Mouse (Mus musculus): ENCODE measurements around the gene Gm20388. TPM values are rescaled to one million over a fixed set of nuclear protein-coding genes. Genes with fewer than 3 reads are reported as not detected.

Gene Gm20388
- total and polyA plus RNA-seq, 3 experiments, result 0.02 to 0.05 TPM; not detected in 1

- H3K36me3 ChIP-seq (replicated peaks), result peaks cover 99% of the 10 kb centered on the region
- no peak for DNase-seq (ENCODE audit: low spot score)
- H3K9me3 ChIP-seq (replicated peaks), result no peaks in the 10 kb centered on the region
- H3K4me1 ChIP-seq (ENCODE audit: insufficient read depth, low read depth, low read length), result peaks cover 60% of the 10 kb centered on the region
- TF ChIP-seq CTCF (IDR thresholded peaks at IDR 0.05; ENCODE audit: low read depth, low read length), result no peak
- no peak for TF ChIP-seq GATA2 (IDR thresholded peaks at IDR 0.05; ENCODE audit: borderline replicate concordance, low read depth, low read length)
- TF ChIP-seq TAL1 (conservative IDR thresholded peaks at IDR 0.05; ENCODE audit: low read depth, low read length), result no peak
- TF ChIP-seq GATA1 (IDR thresholded peaks at IDR 0.05; ENCODE audit: borderline replicate concordance, low read length), result no peak
- TF ChIP-seq POLR2AphosphoS5 (IDR thresholded peaks at IDR 0.05; ENCODE audit: insufficient replicate concordance, low read depth, low read length), result no peak
- no peaks in the 10 kb centered on the region for H3K27me3 ChIP-seq (ENCODE audit: insufficient read depth, low read length)
- no peak overlapping the region for H3K4me3 ChIP-seq (ENCODE audit: low read depth, low read length)
- no peak for ATAC-seq (ENCODE audit: extremely low read depth, insufficient number of reproducible peaks, low FRiP score, poor library complexity, severe bottlenecking)
Observed at GRCm38 (mm10) chr8:122383039-122383438, 2472.4 kb downstream of the Gm20388 start.

GRCm38 (mm10) chr8:122389357-122389756 lies 2478.7 kb downstream of the Gm20388 start:
- Histone ChIP-seq H3K9me3 (replicated peaks) (no peaks in the 10 kb centered on the region), H3K4me3 (ENCODE audit: low read depth, low read length) (no peak overlapping the region), H3K4me1 (ENCODE audit: insufficient read depth, low read depth, low read length) (peaks cover 24% of the 10 kb centered on the region), H3K36me3 (replicated peaks) (peaks cover 96% of the 10 kb centered on the region), H3K27me3 (ENCODE audit: insufficient read depth, low read length) (no peaks in the 10 kb centered on the region)
- TF ChIP-seq CTCF (IDR thresholded peaks at IDR 0.05; ENCODE audit: low read depth, low read length), result no peak
- no peak for TF ChIP-seq GATA1 (IDR thresholded peaks at IDR 0.05; ENCODE audit: borderline replicate concordance, low read length)
- TF ChIP-seq POLR2AphosphoS5 (IDR thresholded peaks at IDR 0.05; ENCODE audit: insufficient replicate concordance, low read depth, low read length), result no peak
- TF ChIP-seq TAL1 (conservative IDR thresholded peaks at IDR 0.05; ENCODE audit: low read depth, low read length), result no peak
- ATAC-seq (ENCODE audit: extremely low read depth, insufficient number of reproducible peaks, low FRiP score, poor library complexity, severe bottlenecking) (no peak), DNase-seq (ENCODE audit: low spot score) (no peak)

GRCm38 (mm10) chr8:122390758-122391157 lies 2480.1 kb downstream of the Gm20388 start:
- Histone ChIP-seq H3K27me3 (ENCODE audit: insufficient read depth, low read length) (no peaks in the 10 kb centered on the region), H3K9me3 (replicated peaks) (no peaks in the 10 kb centered on the region), H3K4me1 (ENCODE audit: insufficient read depth, low read depth, low read length) (peaks cover 14% of the 10 kb centered on the region), H3K4me3 (ENCODE audit: low read depth, low read length) (no peak overlapping the region), H3K36me3 (replicated peaks) (peaks cover 96% of the 10 kb centered on the region)
- DNase-seq (ENCODE audit: low spot score) (no peak), ATAC-seq (ENCODE audit: extremely low read depth, insufficient number of reproducible peaks, low FRiP score, poor library complexity, severe bottlenecking) (no peak)
- TF ChIP-seq POLR2AphosphoS5 (IDR thresholded peaks at IDR 0.05; ENCODE audit: insufficient replicate concordance, low read depth, low read length) (no peak), CTCF (IDR thresholded peaks at IDR 0.05; ENCODE audit: low read depth, low read length) (no peak), TAL1 (conservative IDR thresholded peaks at IDR 0.05; ENCODE audit: low read depth, low read length) (no peak)

GRCm38 (mm10) chr8:122393717-122394116 lies 2483.1 kb downstream of the Gm20388 start:
- peaks cover 92% of the 10 kb centered on the region for H3K36me3 ChIP-seq (replicated peaks)
- H3K4me3 ChIP-seq (ENCODE audit: low read depth, low read length), result no peak overlapping the region
- H3K4me1 ChIP-seq (ENCODE audit: insufficient read depth, low read depth, low read length), result peaks cover 8% of the 10 kb centered on the region
- no peak for ATAC-seq (ENCODE audit: extremely low read depth, insufficient number of reproducible peaks, low FRiP score, poor library complexity, severe bottlenecking)
- H3K9me3 ChIP-seq (replicated peaks), result no peaks in the 10 kb centered on the region
- H3K27me3 ChIP-seq (ENCODE audit: insufficient read depth, low read length), result no peaks in the 10 kb centered on the region
- no peak for TF ChIP-seq TAL1 (conservative IDR thresholded peaks at IDR 0.05; ENCODE audit: low read depth, low read length)
- no peak for TF ChIP-seq GATA2 (IDR thresholded peaks at IDR 0.05; ENCODE audit: borderline replicate concordance, low read depth, low read length)
- no peak for TF ChIP-seq CTCF (IDR thresholded peaks at IDR 0.05; ENCODE audit: low read depth, low read length)
- TF ChIP-seq POLR2AphosphoS5 (IDR thresholded peaks at IDR 0.05; ENCODE audit: insufficient replicate concordance, low read depth, low read length), result no peak
- TF ChIP-seq GATA1 (IDR thresholded peaks at IDR 0.05; ENCODE audit: borderline replicate concordance, low read length), result no peak
- DNase-seq (ENCODE audit: low spot score), result no peak

- Histone ChIP-seq H3K4me1 (ENCODE audit: insufficient read depth, low read depth, low read length) (peaks cover 4% of the 10 kb centered on the region), H3K36me3 (replicated peaks) (peaks cover 94% of the 10 kb centered on the region), H3K27me3 (ENCODE audit: insufficient read depth, low read length) (no peaks in the 10 kb centered on the region), H3K9me3 (replicated peaks) (no peaks in the 10 kb centered on the region), H3K4me3 (ENCODE audit: low read depth, low read length) (no peak overlapping the region)
- DNase-seq (ENCODE audit: low spot score) (no peak), ATAC-seq (ENCODE audit: extremely low read depth, insufficient number of reproducible peaks, low FRiP score, poor library complexity, severe bottlenecking) (no peak)
- no peak for TF ChIP-seq POLR2AphosphoS5 (IDR thresholded peaks at IDR 0.05; ENCODE audit: insufficient replicate concordance, low read depth, low read length)
- TF ChIP-seq CTCF (IDR thresholded peaks at IDR 0.05; ENCODE audit: low read depth, low read length), result no peak
- TF ChIP-seq GATA1 (IDR thresholded peaks at IDR 0.05; ENCODE audit: borderline replicate concordance, low read length), result no peak
- TF ChIP-seq TAL1 (conservative IDR thresholded peaks at IDR 0.05; ENCODE audit: low read depth, low read length), result no peak
- no peak for TF ChIP-seq GATA2 (IDR thresholded peaks at IDR 0.05; ENCODE audit: borderline replicate concordance, low read depth, low read length)
Observed at GRCm38 (mm10) chr8:122395291-122395690, 2484.7 kb downstream of the Gm20388 start.

GRCm38 (mm10) chr8:122398186-122398585 lies 2487.5 kb downstream of the Gm20388 start:
- no peak for ATAC-seq (ENCODE audit: extremely low read depth, insufficient number of reproducible peaks, low FRiP score, poor library complexity, severe bottlenecking)
- TF ChIP-seq TAL1 (conservative IDR thresholded peaks at IDR 0.05; ENCODE audit: low read depth, low read length), result no peak
- TF ChIP-seq GATA2 (IDR thresholded peaks at IDR 0.05; ENCODE audit: borderline replicate concordance, low read depth, low read length), result no peak
- no peak for TF ChIP-seq GATA1 (IDR thresholded peaks at IDR 0.05; ENCODE audit: borderline replicate concordance, low read length)
- no peak for TF ChIP-seq POLR2AphosphoS5 (IDR thresholded peaks at IDR 0.05; ENCODE audit: insufficient replicate concordance, low read depth, low read length)
- no peak for TF ChIP-seq CTCF (IDR thresholded peaks at IDR 0.05; ENCODE audit: low read depth, low read length)

More at GRCm38 (mm10) chr8:122398186-122398585, 2487.5 kb downstream of the Gm20388 start:
- Histone ChIP-seq H3K36me3 (replicated peaks) (peaks cover 96% of the 10 kb centered on the region), H3K27me3 (ENCODE audit: insufficient read depth, low read length) (no peaks in the 10 kb centered on the region), H3K9me3 (replicated peaks) (no peaks in the 10 kb centered on the region), H3K4me3 (ENCODE audit: low read depth, low read length) (no peak overlapping the region), H3K4me1 (ENCODE audit: insufficient read depth, low read depth, low read length) (peaks cover 2% of the 10 kb centered on the region)
- no peak for DNase-seq (ENCODE audit: low spot score)

Measured in G1E (cell line).